Mouse (Mus musculus) kidney, adult 18-20 months (tissue): ENCODE data around the gene Agap1.

Experiments used
- DNase-seq: peaks from one replicate; pipeline ENCODE4 v3.0.0; 2021

Agap1 gene

GRCm38 (mm10) chr1:89581766-89582125, 127.1 kb downstream of the Agap1 start:
- DNase-seq, result no peak

GRCm38 (mm10) chr1:89583369-89583768, 128.8 kb downstream of the Agap1 start:
- no peak for DNase-seq

- DNase-seq, result no peak
Observed at GRCm38 (mm10) chr1:89586991-89587683, 132.5 kb downstream of the Agap1 start.

GRCm38 (mm10) chr1:89588154-89588553, 133.5 kb downstream of the Agap1 start:
- DNase-seq, result no peak

- DNase-seq, result no peak
Observed at GRCm38 (mm10) chr1:89590994-89591393, 136.4 kb downstream of the Agap1 start.

GRCm38 (mm10) chr1:89593219-89593618, 138.6 kb downstream of the Agap1 start:
- DNase-seq, result no peak

- no peak for DNase-seq
Observed at GRCm38 (mm10) chr1:89594999-89595398, 140.4 kb downstream of the Agap1 start.

GRCm38 (mm10) chr1:89595421-89595820, 140.8 kb downstream of the Agap1 start:
- no peak for DNase-seq

GRCm38 (mm10) chr1:89596223-89596622, 141.6 kb downstream of the Agap1 start:
- DNase-seq, result no peak

GRCm38 (mm10) chr1:89598906-89599305, 144.3 kb downstream of the Agap1 start:
- DNase-seq, result no peak

GRCm38 (mm10) chr1:89599983-89600741, 145.6 kb downstream of the Agap1 start:
- DNase-seq, result no peak

GRCm38 (mm10) chr1:89601349-89601748, 146.7 kb downstream of the Agap1 start:
- DNase-seq, result no peak

GRCm38 (mm10) chr1:89602879-89603278, 148.3 kb downstream of the Agap1 start:
- no peak for DNase-seq

- peak; percentile 67 for DNase-seq
Observed at GRCm38 (mm10) chr1:89606612-89607011, 152.0 kb downstream of the Agap1 start.

- no peak for DNase-seq
Observed at GRCm38 (mm10) chr1:89608766-89609165, 154.2 kb downstream of the Agap1 start.

GRCm38 (mm10) chr1:89609964-89610363, 155.4 kb downstream of the Agap1 start:
- no peak for DNase-seq

- DNase-seq, result no peak
Observed at GRCm38 (mm10) chr1:89611521-89611920, 156.9 kb downstream of the Agap1 start.

GRCm38 (mm10) chr1:89613234-89613870, 158.7 kb downstream of the Agap1 start:
- DNase-seq, result no peak

- DNase-seq, result no peak
Observed at GRCm38 (mm10) chr1:89616556-89616955, 161.9 kb downstream of the Agap1 start.

GRCm38 (mm10) chr1:89617336-89617735, 162.7 kb downstream of the Agap1 start:
- no peak for DNase-seq

- DNase-seq, result no peak
Observed at GRCm38 (mm10) chr1:89619963-89620362, 165.4 kb downstream of the Agap1 start.

- no peak for DNase-seq
Observed at GRCm38 (mm10) chr1:89621014-89621791, 166.6 kb downstream of the Agap1 start.

GRCm38 (mm10) chr1:89621952-89622351, 167.3 kb downstream of the Agap1 start:
- peak; percentile 83 for DNase-seq
